Mouse (Mus musculus) liver, postnatal 0 days (tissue): ENCODE measurements around the gene Calr. TPM values are rescaled to one million over a fixed set of nuclear protein-coding genes. Genes with fewer than 3 reads are reported as not detected.

Source experiments
- ATAC-seq: fragments of 200-750 bp; cut with Nextera tagmentation; 2 replicates; pipeline ENCODE4 v1.8.0; 2017; ENCODE audit warnings: mild to moderate bottlenecking, moderate library complexity
- DNase-seq: peaks from one replicate; pipeline ENCODE4 v3.0.0-alpha.2; 2016
- H3K27ac ChIP-seq: fragments of 300-500 bp; sonication (generic); 2 replicates; pipeline ENCODE4 v1.5.1; 2014; ENCODE audit warnings: antibody characterized with exemption, moderate library complexity, mild to moderate bottlenecking, low read depth
- H3K27me3 ChIP-seq: fragments of 300-500 bp; sonication (generic); 2 replicates; pipeline ENCODE4 v1.6.1; 2014; ENCODE audit warnings: low read length, control low read depth, mixed read lengths; ENCODE audit not compliant: insufficient read depth
- H3K36me3 ChIP-seq: fragments of 300-500 bp; sonication (generic); replicated peaks from 2 replicates; pipeline ENCODE4 v1.6.1; 2014; ENCODE audit warnings: mild to moderate bottlenecking, control low read depth, low read length, moderate library complexity, mixed read lengths; ENCODE audit not compliant: insufficient read depth
- H3K4me1 ChIP-seq: fragments of 300-500 bp; sonication (generic); 2 replicates; pipeline ENCODE4 v1.6.1; 2014; ENCODE audit warnings: antibody characterized with exemption, mild to moderate bottlenecking, control low read depth; ENCODE audit not compliant: insufficient read depth
- H3K4me2 ChIP-seq: fragments of 300-500 bp; sonication (generic); 2 replicates; pipeline ENCODE4 v1.6.1; 2014; ENCODE audit warnings: low read depth, mild to moderate bottlenecking, low read length, moderate library complexity, mixed read lengths
- H3K4me3 ChIP-seq: fragments of 300-500 bp; sonication (generic); 2 replicates; pipeline ENCODE4 v1.5.1; 2014; ENCODE audit warnings: low read depth, low read length
- H3K9ac ChIP-seq: fragments of 300-500 bp; sonication (generic); replicated peaks from 2 replicates; pipeline ENCODE4 v1.6.1; 2014; ENCODE audit warnings: mild to moderate bottlenecking, moderate library complexity
- H3K9me3 ChIP-seq: fragments of 300-500 bp; sonication (generic); 2 replicates; pipeline ENCODE4 v1.6.1; 2016; ENCODE audit warnings: mild to moderate bottlenecking, control low read depth, low read length, mixed read lengths
- CTCF ChIP-seq: sonication (generic); IDR thresholded peaks from 2 replicates; pipeline ENCODE4 v1.5.1; 2016; ENCODE audit warnings: antibody characterized with exemption, low read depth
- EP300 ChIP-seq: IDR thresholded peaks from 2 replicates; pipeline ENCODE4 v1.6.1; 2016; ENCODE audit warnings: antibody characterized with exemption, low read depth, mild to moderate bottlenecking
- WGBS: fragments of 180-500 bp; shearing (Covaris S2); extraction: QIAGEN DNeasy Blood & Tissue Kit; methylation state at CpG from one replicate; pipeline ENCODE4 v1.1.7; 2014; ENCODE audit not compliant: insufficient replicate concordance; 5-methylcytosine and 5-hydroxymethylcytosine counted together
- polyA plus RNA-seq: library from polyadenylated mRNA; unstranded; fragments of >200 nt; fragmentation: Nextera tagmentation; extraction: Ambion mirVana; gene quantifications from 2 replicates; pipeline ENCODE4 v1.2.1, GENCODE M21; 2015

Gene Calr
- polyA plus RNA-seq, 1 experiment from 2014 or later = 331 TPM

- ATAC-seq = no peak
- no peak overlapping the region for H3K9ac ChIP-seq
- no peak overlapping the region for H3K4me2 ChIP-seq
- peak; percentile 94 for TF ChIP-seq CTCF
- TF ChIP-seq EP300 = no peak
- no peak overlapping the region for H3K4me3 ChIP-seq
- DNase-seq = peak; percentile 88
- H3K4me1 ChIP-seq = peaks cover 15% of the 10 kb centered on the region
- no peaks in the 10 kb centered on the region for H3K36me3 ChIP-seq
- H3K27me3 ChIP-seq = peaks cover 14% of the 10 kb centered on the region
- WGBS = 2% methylated on average over 5 of the region's 5 CpGs
- H3K27ac ChIP-seq = no peak overlapping the region
- H3K9me3 ChIP-seq = no peaks in the 10 kb centered on the region
Measured at GRCm38 (mm10) chr8:84813059-84813458, 33.7 kb downstream of the Calr start.

GRCm38 (mm10) chr8:84811303-84811702 lies 35.4 kb downstream of the Calr start:
- no peaks in the 10 kb centered on the region for H3K9me3 ChIP-seq
- WGBS = 37% methylated on average over 10 of the region's 10 CpGs
- no peak overlapping the region for H3K9ac ChIP-seq
- H3K4me3 ChIP-seq = peak overlapping the region; percentile 38
- no peaks in the 10 kb centered on the region for H3K36me3 ChIP-seq
- peak overlapping the region; percentile 68 for H3K4me2 ChIP-seq
- TF ChIP-seq CTCF (no peak), EP300 (no peak)
- ATAC-seq (no peak), DNase-seq (no peak)
- H3K4me1 ChIP-seq = peaks cover 15% of the 10 kb centered on the region
- peaks cover 14% of the 10 kb centered on the region for H3K27me3 ChIP-seq
- no peak overlapping the region for H3K27ac ChIP-seq

- H3K4me2 ChIP-seq = peak overlapping the region; percentile 68
- H3K9me3 ChIP-seq = no peaks in the 10 kb centered on the region
- under 1% methylated on average over 23 of the region's 32 CpGs for whole genome bisulfite sequencing
- DNase-seq (peak; percentile 94), ATAC-seq (peak; percentile 67)
- H3K4me3 ChIP-seq = peak overlapping the region; percentile 38
- TF ChIP-seq EP300 (no peak), CTCF (peak; percentile 88)
- peaks cover 14% of the 10 kb centered on the region for H3K27me3 ChIP-seq
- no peak overlapping the region for H3K9ac ChIP-seq
- H3K4me1 ChIP-seq = peaks cover 15% of the 10 kb centered on the region
- no peaks in the 10 kb centered on the region for H3K36me3 ChIP-seq
- no peak overlapping the region for H3K27ac ChIP-seq
Measured at GRCm38 (mm10) chr8:84810896-84811295, 35.8 kb downstream of the Calr start.

- ATAC-seq = no peak
- Histone ChIP-seq H3K4me1 (peaks cover 7% of the 10 kb centered on the region), H3K27ac (no peak overlapping the region), H3K4me2 (no peak overlapping the region), H3K9me3 (no peaks in the 10 kb centered on the region), H3K36me3 (no peaks in the 10 kb centered on the region), H3K9ac (no peak overlapping the region), H3K4me3 (no peak overlapping the region), H3K27me3 (peaks cover 16% of the 10 kb centered on the region)
- TF ChIP-seq CTCF = no peak
- TF ChIP-seq EP300 = no peak
- no peak for DNase-seq
- 76% methylated on average over 5 of the region's 5 CpGs for WGBS
Measured at GRCm38 (mm10) chr8:84809941-84810280, 36.8 kb downstream of the Calr start.

- H3K4me2 ChIP-seq = no peak overlapping the region
Measured at GRCm38 (mm10) chr8:84809109-84809940, 37.4 kb downstream of the Calr start.

GRCm38 (mm10) chr8:84806031-84806430 lies 40.7 kb downstream of the Calr start:
- 91% methylated on average over 5 of the region's 5 CpGs for WGBS
- ATAC-seq (no peak), DNase-seq (no peak)
- Histone ChIP-seq H3K4me3 (no peak overlapping the region), H3K4me2 (no peak overlapping the region), H3K9ac (no peak overlapping the region), H3K9me3 (no peaks in the 10 kb centered on the region), H3K36me3 (no peaks in the 10 kb centered on the region), H3K27me3 (peaks cover 7% of the 10 kb centered on the region), H3K27ac (no peak overlapping the region), H3K4me1 (peaks cover 4% of the 10 kb centered on the region)
- peak; percentile 30 for TF ChIP-seq CTCF
- no peak for TF ChIP-seq EP300

More at GRCm38 (mm10) chr8:84809109-84809940, 37.4 kb downstream of the Calr start:
- Histone ChIP-seq H3K9me3 (no peaks in the 10 kb centered on the region), H3K27me3 (peaks cover 16% of the 10 kb centered on the region), H3K9ac (no peak overlapping the region), H3K27ac (no peak overlapping the region), H3K4me1 (peaks cover 7% of the 10 kb centered on the region), H3K36me3 (no peaks in the 10 kb centered on the region), H3K4me3 (no peak overlapping the region)
- TF ChIP-seq EP300 (no peak), CTCF (no peak)
- WGBS = 70% methylated on average over 12 of the region's 12 CpGs
- DNase-seq = no peak
- no peak for ATAC-seq
